Mouse (Mus musculus) forebrain, embryonic 14.5 days (tissue): ENCODE measurements around the gene Etfb. TPM values are rescaled to one million over a fixed set of nuclear protein-coding genes. Genes with fewer than 3 reads are reported as not detected.

ENCODE experiments used
- microRNA-seq: library from miRNA; unstranded; fragments of <30 nt; microRNA quantifications from one replicate; pipeline ENCODE4, GENCODE M21; 2016
- polyA plus RNA-seq: library from polyadenylated mRNA; unstranded; fragments of >200 nt; fragmentation: Nextera tagmentation; extraction: Ambion mirVana; gene quantifications from 2 replicates; pipeline ENCODE4 v1.2.1, GENCODE M21; 2014

Gene Etfb
- polyA plus RNA-seq, 1 experiment from 2014 or later, result 182 TPM

Small RNAs within 50 kb of the gene (microRNA-seq; reads per million reads assigned to microRNA genes)
- gene Mir7051, result 0.66 reads per million

Other genes starting within 250 kb of the Etfb start
- gene Zfp715, start 130.8 kb upstream of the Etfb start, polyA plus RNA-seq, result 22.3 and 24.6 TPM in 2 replicates
- gene Siglecf, start 92.7 kb upstream of the Etfb start, polyA plus RNA-seq, result 0.10 TPM in 1 of 2 replicates, not detected in the other
- gene Siglecg, start 35.9 kb upstream of the Etfb start, polyA plus RNA-seq, result 0.09 TPM in 1 of 2 replicates, not detected in the other
- not detected in 2 replicates for gene Lim2, start 16.4 kb upstream of the Etfb start, polyA plus RNA-seq
- gene Nkg7, start 7.0 kb upstream of the Etfb start, polyA plus RNA-seq, result not detected in 2 replicates
- not detected in 2 replicates for gene Cldnd2, start 3.3 kb upstream of the Etfb start, polyA plus RNA-seq
- not detected in 2 replicates for gene Gm45233, start within 50 bp of the Etfb start, polyA plus RNA-seq
- 3.2 and 6.5 TPM in 2 replicates for gene Vsig10l, start 19.1 kb downstream of the Etfb start, polyA plus RNA-seq
- 4.6 and 5.1 TPM in 2 replicates for gene Iglon5, start 46.0 kb downstream of the Etfb start, polyA plus RNA-seq
- not detected in 2 replicates for gene 4931406B18Rik, start 61.9 kb downstream of the Etfb start, polyA plus RNA-seq
- gene Cd33, start 100.3 kb downstream of the Etfb start, polyA plus RNA-seq, result 0.61 and 1.2 TPM in 2 replicates
- gene Zfp658, start 118.2 kb downstream of the Etfb start, polyA plus RNA-seq, result 7.6 and 9.0 TPM in 2 replicates
- 18.8 and 21.5 TPM in 2 replicates for gene Zfp719, start 135.5 kb downstream of the Etfb start, polyA plus RNA-seq
- 0.47 and 0.53 TPM in 2 replicates for gene Zfp819, start 163.1 kb downstream of the Etfb start, polyA plus RNA-seq
- gene Ceacam18, start 190.6 kb downstream of the Etfb start, polyA plus RNA-seq, result not detected in 2 replicates
- 0.19 and 0.42 TPM in 2 replicates for gene Siglece, start 216.1 kb downstream of the Etfb start, polyA plus RNA-seq
- gene Ctu1, start 227.9 kb downstream of the Etfb start, polyA plus RNA-seq, result 18.9 and 20.6 TPM in 2 replicates
- not detected in 2 replicates for gene Klk14, start 246.3 kb downstream of the Etfb start, polyA plus RNA-seq